Mouse (Mus musculus) urinary bladder, postnatal 4 days (tissue): ENCODE data around the gene Mfsd2b.
"Not testable (repeated sequence)": the region's sequence is repeated elsewhere in the genome, so short reads cannot be mapped to it uniquely, and the experiment has no call there.

ENCODE experiments used
- DNase-seq, 2 experiments: peaks; one replicate each; pipeline ENCODE4 v3.0.0; 2021 to 2022; ENCODE audit warnings: low spot score in 2 of 2

The Mfsd2b gene

DNA sequence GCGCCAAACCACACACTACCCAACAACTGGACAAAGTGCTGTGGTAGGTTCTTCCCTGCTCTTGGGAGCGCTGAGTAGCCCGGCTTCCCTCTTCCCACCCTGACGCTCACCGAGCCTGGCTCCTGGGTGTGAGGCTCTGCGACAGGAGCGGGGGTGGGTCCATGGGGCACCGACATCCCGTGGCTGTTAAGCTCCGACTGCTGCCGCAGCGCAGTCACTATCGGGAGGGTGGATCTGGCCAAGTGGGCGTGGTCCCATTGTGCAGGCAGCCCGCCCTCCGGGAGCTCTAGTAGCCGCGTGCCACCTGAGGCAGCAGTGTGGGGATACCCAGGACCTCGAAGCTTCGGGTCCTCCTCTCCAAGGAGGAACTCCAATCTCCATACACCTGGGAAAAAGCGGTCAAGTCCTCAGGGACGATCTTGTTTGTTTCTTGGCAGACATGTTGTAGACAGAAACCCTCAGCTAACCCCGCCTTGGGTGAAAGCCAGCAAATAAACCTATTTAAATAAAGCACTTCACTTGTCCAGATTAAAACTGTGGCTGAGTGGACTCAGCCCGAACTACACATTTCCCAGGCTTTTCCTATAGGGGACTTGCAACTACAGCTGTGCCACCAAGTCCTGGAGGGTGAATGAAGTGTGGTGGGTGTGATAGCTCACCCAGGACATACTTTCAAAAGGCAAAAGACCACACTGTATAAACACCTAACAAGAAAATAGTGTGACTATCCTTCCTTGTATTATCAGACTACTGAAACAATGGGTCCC lies at the start of gene Mfsd2b:
TSS of gene Mfsd2b (minus strand) at position 199 of the 767 bp plus-strand sequence.
- peak; percentile 54 to 73 for DNase-seq

DNA sequence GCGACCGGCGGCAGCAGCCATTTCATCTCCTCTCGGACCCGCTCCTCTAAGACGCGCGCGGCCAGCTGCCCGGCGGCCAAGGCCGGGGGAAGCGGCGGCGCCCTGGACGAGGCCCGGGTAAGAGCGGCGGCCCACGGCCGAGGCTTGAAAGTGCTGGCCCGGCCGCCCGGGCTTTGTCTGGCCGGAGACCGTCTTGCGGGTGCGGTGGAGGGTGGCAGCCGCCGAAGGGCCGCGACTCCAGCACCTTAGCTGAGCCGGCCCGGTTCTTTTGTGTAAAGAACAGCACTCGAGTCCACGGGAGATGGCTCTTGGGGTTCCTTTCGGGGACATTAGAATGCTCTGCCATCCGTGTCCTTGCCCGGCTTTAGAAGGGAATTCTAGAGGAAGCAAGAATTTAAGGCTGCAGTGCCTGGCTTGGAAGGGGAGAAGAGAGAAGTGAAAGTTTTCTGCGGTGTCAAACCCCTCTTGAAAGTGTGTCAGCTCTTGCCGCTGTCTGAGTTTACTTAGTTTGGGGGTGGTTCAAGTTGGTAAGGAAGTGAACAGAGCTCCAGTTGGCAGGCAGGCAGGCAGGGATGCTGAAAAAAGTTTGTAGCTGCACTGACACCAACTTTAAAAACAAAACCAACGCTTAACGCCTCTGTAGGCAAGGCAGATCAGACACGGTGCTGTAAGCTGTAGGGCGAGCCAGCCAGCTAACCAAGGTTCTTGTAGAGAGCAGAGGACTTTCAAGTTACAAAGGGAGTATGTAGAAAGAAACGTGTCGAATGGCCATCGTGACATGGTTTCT lies 43.8 kb upstream of the Mfsd2b start:
- DNase-seq, result peak; percentile 24 to 59

DNA sequence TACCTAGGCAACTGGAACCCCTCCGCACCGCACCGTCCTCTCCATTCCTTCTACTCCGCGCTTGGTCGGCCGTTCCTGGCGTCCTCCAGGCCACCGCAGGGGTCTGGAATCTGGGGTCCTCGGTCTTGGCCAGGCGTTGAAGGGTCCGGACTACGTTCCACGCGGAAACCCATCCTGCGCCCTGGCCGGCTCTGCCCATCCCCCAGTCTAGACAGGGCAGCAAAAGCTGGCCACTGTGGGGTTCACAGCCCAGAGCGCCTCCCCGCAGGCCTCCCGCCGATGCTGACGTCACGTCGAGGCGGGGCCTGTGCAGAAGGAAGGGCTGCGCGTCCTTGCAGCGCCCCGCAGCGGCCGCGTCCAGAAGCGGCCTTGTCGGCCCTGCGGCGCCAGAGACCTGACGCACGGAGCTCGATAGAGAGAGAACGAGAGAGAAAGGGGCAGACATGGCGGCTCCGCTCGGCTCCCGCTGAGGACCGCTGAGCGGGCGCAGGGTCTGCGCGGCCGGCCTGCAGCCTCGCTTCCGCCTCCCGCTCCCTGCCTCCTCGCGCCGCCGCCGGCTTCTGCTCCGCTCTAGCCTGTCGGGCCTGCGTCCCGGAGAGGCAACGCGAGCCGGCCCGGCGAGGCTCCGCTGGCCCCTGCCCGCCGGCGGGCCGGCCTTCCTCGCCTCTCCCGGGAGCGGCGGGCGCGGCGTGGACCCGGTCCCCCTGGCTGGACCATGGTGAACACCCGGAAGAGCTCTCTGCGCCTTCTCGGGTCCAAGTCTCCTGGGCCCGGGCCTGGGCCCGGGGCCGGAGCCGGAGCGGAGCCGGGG lies 43.0 kb upstream of the Mfsd2b start, which contains the start of gene Atad2b:
TSS of gene Atad2b (plus strand) at position 360 of the 811 bp plus-strand sequence.
- DNase-seq, result peak; percentile 97

DNA sequence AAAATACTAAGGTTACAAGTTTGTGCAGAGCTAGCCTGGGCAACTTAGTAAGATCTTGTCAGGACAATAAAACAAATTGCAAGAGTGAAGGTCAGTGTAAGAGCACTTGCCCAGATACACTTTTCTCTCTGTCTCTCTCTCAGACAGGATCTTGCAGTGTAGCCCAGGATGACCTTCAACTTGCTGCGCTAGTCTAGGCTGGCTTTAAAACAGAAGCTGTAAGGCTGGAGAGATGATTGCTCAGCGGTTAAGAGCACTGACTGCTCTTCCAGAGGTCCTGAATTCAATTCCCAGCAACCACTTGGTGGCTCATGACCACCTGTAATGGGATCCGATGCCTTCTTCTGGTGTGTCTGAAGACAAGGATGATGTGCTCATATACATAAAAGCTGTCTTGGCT lies 40.8 kb upstream of the Mfsd2b start:
- no peak for DNase-seq

DNA sequence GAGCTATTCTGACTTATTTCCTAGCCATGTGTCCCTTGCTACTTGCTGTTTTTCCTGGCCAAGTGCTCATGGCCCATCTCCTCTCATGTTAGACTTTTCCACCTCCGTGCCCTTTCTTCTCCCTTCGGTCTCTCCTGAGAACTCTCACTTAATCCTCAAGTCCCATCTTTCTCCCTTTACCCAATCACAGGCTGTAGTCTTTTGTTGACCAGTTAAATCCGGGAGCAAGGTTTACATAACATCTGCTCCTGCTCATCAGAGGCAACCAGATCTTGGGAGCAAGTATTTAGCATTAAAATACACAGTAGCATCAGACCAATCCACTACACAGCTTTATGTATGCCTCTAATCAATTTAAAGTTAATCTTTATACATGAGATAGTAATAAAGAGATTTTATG lies 40.3 kb upstream of the Mfsd2b start:
- no peak for DNase-seq

DNA sequence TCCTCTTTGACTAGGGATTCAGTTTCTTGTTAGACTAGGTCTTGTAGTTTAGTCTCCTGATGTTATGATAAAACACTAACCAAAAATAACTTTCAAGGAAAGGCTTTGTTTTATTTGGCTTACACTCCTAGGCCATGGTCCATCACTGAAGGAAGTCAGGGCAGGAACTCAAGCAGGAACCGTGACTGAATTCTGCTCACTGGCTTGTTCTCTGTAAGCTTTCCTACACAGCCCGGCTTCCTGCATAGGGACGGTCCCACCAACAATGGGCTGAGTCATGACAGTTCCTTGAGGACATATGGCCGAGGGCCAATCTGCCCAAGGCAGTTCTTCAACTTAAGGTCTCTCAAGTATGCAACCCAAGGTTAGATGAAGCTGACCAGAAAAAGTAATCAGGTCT lies 37.6 kb upstream of the Mfsd2b start:
- no peak for DNase-seq

DNA sequence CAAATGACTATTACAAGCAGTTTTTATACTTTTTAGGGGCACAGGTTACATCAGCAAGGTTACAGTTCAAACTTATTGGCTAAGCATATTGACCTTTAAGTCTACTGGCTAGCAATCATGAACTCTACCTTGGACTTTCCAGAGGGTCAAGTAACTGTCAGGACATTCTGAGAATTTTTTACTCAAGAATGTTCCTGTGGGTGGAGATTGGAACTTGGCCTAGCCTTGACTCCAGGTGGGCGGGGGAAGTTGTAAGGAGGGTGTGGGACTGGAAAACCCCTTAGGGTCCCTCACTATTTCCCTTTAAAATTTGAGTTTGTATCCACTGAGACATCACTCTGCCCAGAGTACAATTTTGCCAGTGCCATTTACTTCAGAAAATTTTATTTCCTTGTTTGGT lies 36.3 kb upstream of the Mfsd2b start:
- not testable (repeated sequence) for DNase-seq

DNA sequence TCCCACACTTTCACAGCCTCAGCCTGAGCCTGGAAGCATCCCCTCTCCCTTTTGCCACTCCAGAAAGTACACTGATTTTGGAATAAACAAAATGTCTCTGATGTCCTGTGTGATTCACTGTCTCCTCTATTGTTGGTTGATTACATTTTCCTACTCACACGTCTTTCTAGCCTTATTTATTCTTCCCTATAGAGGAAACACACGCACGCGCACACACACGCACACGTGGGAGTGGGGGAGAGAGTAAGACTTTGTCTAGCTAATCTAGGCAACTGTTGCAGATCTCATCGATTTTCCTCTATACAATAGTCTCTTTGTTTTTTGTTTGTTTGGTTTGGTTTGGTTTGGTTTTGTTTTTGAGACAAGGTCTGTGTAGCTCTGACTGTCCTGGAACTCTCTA lies 34.2 kb upstream of the Mfsd2b start:
- no peak for DNase-seq

DNA sequence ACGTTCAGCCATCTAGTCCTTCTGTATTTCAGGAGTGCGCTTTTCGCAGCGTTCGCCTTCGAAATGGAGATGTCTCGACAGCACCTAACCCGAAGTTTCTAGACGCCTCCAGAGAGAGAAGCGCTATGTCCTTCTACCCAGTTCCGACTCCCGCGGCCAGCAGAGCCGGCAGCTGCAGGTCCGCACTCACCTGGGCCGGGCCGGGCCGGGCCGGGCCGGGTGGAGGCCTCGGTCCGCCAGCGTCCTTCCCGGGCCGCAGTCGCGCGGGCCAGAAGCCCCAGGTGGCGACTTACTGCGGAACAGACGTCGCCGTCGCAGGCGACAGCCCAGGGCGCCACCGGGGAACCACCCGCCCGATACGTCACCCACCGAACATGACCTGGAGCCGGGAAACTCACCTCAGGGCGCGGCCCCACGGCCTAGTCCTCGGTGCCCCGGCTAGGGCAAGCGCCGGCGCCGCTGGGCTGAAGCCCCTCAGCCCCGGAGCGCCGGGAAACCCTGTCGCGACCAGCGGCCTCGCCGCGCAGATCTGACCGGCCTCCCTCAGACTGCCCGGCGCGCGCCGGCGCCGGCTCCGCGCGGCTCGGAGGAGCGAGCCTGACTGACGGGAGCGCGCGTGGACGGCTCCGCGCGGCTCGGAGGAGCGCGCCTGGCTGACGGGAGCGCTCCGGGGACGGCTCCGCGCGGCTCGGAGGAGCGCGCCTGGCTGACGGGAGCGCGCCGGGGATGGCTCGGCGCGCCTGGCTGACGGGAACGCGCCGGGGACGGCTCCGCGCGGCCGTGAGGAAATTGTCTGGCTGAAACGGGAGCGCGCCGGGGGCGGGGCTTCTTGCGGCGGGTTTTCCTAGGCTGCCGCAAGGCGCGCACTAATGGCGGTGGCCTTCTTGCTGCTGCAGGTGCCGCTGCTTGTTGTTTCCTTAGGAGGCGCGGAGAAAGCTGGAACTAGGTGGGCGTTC lies 33.1 kb upstream of the Mfsd2b start, which contains the start of gene Ubxn2a:
TSS of gene Ubxn2a (minus strand) at position 755 of the 956 bp plus-strand sequence.
- DNase-seq, result peak; percentile 91 to 94

DNA sequence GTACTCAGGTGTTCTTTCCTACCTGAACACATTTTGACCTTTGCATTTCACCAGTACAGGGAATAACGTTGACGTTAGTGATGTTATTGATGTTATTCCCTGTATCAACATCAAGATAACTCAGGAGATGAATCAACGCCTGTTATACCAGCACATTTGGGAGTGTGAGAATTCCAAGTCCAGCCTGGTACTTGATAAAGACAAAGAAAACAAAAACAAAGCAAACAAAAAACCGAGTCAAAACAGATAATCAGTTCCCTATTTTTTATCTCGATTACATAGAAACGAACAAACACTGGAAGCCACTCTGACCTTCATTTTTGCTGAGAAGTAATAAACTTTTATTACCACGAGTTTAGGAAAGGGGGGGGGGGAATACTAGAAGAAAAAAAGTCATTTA lies 32.3 kb upstream of the Mfsd2b start:
- DNase-seq, result no peak

DNA sequence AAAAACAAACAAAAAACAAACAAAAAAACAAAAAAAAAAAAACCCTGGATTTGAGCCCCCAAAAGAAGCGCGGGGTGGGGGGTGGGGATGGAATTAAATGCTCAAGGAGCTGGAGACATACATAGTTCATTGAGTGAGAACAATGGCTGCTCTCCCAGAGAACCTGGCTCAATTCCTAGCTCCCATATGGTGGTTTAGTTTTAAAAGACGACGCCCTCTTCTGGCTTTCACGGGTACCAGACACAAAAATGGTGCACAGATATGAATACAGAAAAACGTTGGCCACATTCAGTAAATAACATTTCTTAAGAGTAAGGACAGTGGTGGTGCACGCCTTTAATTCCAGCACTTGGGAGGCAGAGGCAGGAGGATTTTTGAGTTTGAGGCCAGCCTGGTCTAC lies 31.8 kb upstream of the Mfsd2b start:
- no peak for DNase-seq

DNA sequence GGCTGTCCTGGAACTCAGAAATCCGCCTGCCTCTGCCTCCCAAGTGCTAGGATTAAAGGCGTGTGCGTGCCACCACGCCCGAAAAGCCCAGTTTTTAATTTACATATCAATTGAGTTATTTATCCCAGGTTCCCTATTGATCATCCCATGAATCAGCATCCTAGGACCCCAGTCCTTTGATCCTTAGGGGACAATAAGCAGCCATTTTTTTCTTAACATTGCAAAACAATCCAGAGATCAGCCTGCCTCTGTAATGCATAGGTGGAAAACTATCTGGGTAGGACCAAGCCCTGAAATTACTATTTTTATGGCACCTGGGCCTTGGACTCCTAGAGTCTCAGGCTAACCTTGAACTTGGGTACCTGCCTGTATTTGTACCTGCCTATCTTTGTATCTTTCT lies 23.9 kb upstream of the Mfsd2b start:
- no peak for DNase-seq

DNA sequence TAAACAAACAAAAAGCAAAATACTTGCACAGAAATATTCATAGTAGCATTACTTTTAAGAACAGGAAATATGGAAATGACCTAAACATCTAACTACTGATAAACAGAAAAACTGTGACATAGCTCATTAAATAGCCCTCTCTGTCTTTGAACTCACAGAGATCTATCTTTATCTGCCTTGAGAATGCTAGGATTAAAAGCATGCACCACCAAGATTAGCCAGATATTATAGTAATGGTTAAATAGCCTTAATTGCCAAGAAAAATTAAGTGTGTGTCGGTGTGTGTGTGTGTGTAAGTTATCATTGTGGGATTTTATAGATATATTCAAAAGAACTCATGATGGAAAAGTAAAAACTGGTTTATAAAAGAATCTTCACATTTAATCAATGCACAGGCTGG lies 15.7 kb upstream of the Mfsd2b start:
- no peak for DNase-seq

DNA sequence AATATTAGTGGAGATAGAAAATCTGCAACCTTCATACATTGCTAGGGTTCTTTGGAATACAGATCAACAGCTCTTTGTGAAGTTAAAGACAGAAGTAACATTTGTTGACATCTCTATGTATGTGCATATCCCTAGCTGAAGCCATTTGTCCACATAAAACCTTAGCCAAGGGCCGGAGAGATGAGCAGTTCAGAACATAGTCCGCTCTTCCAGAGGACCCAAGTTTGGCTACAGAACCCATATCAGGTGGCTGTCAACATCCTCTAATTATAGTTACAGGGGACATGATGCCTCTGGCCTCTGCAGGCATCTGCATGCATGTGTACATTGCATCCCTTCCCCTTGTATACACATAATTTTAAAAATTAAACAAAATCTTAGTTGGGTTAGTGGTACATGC lies 15.1 kb upstream of the Mfsd2b start:
- DNase-seq, result no peak

DNA sequence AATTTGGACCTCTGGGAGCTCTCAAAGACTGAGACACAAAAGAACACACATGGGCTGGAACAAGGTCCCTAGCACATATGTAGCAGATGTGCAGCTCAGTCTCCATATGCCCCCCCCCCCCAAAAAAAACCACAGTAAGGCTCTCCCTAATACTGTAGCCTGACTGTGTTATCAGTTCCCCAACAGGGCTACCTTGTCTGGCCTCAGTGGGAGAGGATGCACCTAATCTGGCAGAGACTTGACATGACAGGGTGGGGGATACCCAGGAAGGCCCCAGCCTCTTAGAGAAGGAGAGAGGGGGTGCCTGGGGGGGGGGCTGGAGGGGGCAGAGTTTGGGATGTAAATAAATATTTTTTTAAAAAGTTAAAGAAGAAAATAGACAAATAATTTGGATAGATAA lies 14.6 kb upstream of the Mfsd2b start:
- no peak for DNase-seq

DNA sequence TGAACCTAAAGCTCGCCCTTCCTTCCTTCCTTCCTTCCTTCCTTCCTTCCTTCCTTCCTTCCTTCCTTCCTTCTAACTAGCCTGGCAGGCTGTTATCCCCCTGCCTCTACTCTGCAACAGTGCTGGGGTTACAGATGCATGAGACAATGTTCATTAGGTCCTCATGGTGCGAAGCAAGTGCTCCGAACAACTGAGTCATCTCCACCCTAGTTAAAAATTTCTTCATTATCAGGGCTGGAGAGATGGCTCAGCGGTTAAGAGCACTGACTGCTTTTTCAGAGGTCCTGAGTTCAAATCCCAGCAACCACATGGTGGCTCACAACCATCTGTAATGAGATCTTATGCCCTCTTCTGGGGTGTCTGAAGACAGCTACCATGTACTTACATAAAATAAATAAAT lies 12.4 kb upstream of the Mfsd2b start:
- not testable (repeated sequence) for DNase-seq

DNA sequence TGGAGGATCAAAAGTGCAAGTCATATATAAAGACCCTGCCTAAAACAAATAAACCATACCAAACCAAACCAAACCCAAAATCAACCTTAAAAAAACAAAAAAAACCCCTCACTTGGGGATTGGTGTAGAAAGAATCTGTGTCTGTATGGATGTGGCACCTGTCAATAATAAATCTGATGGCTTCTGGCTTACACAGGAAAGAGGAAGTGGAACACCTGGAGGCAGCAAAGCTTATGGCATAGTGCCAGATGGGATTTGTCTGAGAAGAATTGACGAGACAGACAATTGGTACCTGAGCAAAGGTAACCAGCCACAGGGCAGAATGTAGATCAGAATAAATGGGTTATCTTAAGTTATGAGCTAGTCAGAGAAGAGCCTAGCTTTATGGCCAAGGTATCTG lies 10.9 kb upstream of the Mfsd2b start:
- DNase-seq, result no peak

DNA sequence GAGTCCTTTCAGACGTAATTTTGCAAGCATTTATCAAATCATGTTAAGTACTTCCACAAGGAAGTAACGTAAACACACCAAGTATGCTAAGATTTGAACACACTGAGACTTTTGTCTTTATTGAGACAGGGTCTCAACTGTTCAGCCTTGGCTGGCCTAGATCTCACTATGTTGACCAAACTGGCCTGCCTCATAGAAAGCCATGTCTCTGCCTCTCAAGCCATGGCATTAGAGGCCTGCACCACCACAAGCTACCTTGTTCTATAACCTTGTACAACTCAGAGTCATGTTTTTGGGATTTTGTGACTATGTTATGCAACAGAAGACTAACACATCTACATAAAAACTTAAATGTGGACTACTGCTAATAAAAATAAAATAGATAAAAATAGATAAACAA lies 7.9 kb upstream of the Mfsd2b start:
- DNase-seq, result no peak

DNA sequence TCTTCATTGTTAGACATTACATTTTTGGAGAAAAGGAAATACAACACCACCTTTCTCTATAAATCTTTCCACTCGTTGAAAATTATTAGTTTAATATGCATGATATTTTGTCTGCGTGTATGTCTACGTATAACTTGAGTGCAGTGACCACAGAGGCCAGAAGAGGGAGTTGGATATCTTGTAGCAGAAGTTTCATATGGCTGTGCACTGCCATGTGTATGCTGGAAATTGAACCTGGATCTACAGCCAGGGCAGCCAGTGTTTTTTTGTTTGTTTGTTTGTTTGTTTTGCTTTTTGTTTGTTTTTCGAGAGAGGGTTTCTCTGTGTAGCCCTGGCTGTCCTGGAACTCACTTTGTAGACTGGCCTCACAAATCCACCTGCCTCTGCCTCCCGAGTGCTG lies 4.9 kb upstream of the Mfsd2b start:
- DNase-seq, result no peak

DNA sequence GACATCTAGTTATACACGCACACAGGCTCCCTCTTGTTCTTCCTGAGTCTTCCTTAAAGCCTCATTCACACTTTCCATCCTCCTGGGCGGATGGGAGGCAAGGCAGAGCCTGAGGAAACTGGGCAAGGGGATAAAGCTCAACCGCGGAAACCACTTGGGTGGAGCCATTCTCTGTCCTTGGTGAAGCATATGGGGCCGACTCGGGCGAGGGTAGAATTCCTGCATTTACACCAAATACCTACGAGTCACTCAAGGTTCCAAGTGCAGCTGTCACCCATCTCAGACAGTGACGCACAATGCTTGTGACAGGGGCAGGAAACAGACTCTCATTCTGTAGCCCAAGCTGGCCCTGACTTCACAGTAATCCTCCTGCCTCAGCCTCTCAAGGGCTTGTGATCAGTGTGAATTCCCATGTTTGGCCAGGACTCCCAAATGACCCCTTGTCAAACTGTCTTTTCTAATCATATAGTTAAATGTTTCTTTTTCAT lies 4.2 kb upstream of the Mfsd2b start:
- no peak for DNase-seq

DNA sequence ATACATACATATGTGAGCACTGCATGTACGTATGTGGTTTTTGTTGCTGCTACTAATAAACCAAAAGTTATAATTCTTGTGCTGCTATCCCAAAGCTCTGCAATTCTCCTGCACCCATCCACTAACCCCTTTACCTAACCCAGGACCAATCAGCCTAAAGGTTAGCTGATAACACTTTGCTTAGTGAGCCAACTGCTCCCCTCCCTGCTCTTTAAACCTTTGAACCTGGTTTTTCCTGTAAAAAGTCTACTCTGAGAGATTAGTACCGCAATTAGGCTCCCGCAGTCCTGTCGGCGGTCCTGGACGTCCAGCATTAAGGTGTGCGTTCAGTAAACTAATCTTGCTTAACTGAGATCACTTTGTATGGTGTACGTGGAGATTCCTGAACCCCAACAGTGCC lies 1.5 kb upstream of the Mfsd2b start:
- DNase-seq, result no peak
